Mouse (Mus musculus): Measurements from ENCODE around the gene Dhdds. TPM values are rescaled to one million over a fixed set of nuclear protein-coding genes. Genes with fewer than 3 reads are reported as not detected.

Gene Dhdds
- polyA plus RNA-seq, 1 experiment = 30.2 TPM

DNA sequence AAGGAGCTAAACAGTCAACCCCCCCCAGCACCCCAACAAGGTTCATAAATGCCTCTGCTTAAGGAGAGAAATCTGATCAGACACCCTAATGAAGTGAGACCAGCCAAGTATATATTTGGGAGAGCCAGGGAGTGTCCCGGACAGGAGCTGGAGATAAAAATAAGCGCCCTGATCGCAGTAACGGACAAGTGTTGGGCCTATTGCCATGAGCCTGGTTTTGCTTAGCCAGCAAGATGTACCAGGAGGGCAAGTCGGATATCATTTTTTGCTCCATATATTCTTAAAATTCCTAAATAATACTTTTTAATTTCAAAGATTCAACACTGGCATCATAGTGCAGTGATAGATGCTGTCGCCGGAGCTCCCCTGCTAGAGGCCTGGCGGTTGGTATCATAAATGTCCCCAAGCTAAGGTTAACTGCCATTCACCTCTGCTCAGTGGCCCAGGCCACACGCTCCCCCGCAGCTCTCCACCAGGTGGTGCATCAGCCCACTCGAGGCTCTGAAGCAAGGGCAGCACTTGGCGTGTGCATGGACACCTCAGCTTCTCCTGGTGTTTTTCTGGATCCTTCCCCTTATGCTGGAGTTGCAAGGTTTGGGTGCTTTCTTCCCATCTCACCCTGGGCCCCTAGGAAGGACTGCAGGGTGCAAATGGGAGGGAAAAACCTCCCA is 12.3 kb upstream of the Dhdds start:
- no peak overlapping the region for H3K27ac ChIP-seq (ENCODE audit: control insufficient read depth, insufficient read depth, low read depth, low read length, poor library complexity)
- TF ChIP-seq POLR2A (IDR thresholded peaks at IDR 0.05; ENCODE audit: borderline replicate concordance, control insufficient read depth, low read depth, low read length) (no peak), CTCF (IDR thresholded peaks at IDR 0.05; ENCODE audit: control insufficient read depth, insufficient read depth, low read length) (peak; percentile 66)
- 55% methylated on average over 12 of the region's 12 CpGs for WGBS
- no peaks in the 10 kb centered on the region; the same call in 1 of the 2 replicates for H3K4me1 ChIP-seq (ENCODE audit: control insufficient read depth, insufficient read depth, low read length)
- peak overlapping the region; percentile 11 for H3K4me3 ChIP-seq (replicated peaks; ENCODE audit: control insufficient read depth, low read depth, low read length)

DNA sequence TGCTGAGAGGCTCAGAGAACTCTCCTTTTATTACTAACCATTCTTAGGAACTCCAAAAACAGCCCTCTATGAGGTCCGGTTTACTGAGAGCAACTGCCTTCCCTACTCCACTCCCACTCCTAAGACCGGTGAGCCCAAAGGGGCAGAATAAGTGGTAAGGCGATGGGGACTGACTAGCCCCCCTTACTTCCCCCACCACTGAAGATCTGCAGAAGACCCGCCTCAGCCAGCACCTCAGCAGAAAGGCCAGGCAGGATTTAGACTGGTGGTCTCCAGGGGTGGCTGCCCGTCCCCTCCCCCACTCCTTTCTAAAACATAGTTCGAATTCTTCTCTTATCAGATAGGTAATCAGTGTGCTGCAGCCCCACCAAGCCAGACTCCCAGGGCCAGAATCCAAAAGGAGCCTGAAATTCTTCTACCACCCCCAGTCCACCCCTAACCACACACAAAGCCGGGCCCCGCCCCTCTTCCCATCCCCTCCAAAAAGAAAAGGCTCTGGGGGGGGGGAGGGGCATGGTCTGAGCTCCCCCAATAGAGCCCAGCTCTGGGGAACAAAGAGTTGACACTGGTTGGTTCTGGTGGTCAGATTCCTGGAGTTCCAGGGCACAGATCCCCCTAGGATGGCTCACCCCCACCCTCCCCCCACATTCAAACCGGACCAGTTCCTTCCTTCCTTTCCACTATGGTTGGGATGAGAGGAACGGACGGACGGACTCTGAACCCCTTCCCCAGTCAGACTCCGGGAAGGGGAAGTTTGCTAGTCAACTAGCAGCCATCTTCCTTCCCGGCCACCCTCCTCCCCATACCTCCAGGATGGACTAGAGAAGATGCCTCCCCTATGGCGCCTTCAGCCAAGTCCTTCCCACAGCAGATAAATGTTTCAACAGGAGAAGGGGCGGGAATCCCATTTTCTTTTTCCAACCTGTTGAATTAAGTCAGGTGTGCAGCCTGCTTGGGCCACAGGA is 11.0 kb upstream of the Dhdds start:
- peak overlapping the region; percentile 60 for H3K27ac ChIP-seq (ENCODE audit: control insufficient read depth, insufficient read depth, low read depth, low read length, poor library complexity)
- no peaks in the 10 kb centered on the region; the same call in 1 of the 2 replicates for H3K4me1 ChIP-seq (ENCODE audit: control insufficient read depth, insufficient read depth, low read length)
- H3K4me3 ChIP-seq (replicated peaks; ENCODE audit: control insufficient read depth, low read depth, low read length) = peak overlapping the region; percentile 70
- WGBS = 15% methylated on average over 16 of the region's 16 CpGs
- TF ChIP-seq CTCF (IDR thresholded peaks at IDR 0.05; ENCODE audit: control insufficient read depth, insufficient read depth, low read length) (no peak), POLR2A (IDR thresholded peaks at IDR 0.05; ENCODE audit: borderline replicate concordance, control insufficient read depth, low read depth, low read length) (no peak)

GRCm38 (mm10) chr4:134009709-134010108 is 9.0 kb upstream of the Dhdds start:
- WGBS = 67% methylated on average over 6 of the region's 6 CpGs
- no peak for TF ChIP-seq CTCF (IDR thresholded peaks at IDR 0.05; ENCODE audit: control insufficient read depth, insufficient read depth, low read length)
- no peak for TF ChIP-seq POLR2A (IDR thresholded peaks at IDR 0.05; ENCODE audit: borderline replicate concordance, control insufficient read depth, low read depth, low read length)
- Histone ChIP-seq H3K27ac (ENCODE audit: control insufficient read depth, insufficient read depth, low read depth, low read length, poor library complexity) (no peak overlapping the region), H3K4me3 (replicated peaks; ENCODE audit: control insufficient read depth, low read depth, low read length) (no peak overlapping the region), H3K4me1 (ENCODE audit: control insufficient read depth, insufficient read depth, low read length) (no peaks in the 10 kb centered on the region; the same call in 1 of the 2 replicates)

DNA sequence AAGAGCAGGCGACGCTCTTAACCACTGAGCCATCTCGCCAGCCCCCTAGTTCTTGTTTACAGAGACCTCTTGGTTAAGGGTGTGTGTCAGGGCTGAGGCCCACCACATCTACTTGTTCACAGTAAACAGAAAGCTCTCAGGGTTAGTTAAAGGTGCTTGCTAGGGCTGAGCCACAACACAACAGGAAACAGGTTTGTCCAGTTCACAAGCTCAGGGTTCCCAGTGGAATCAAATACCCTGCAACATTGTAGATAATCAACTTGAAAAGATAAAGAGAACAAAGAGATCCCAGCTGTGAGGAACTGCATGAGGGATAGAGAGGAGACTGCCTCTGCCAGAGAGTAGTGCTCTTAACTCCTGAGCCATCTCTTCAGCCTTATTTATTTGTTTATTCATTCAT is 6.1 kb upstream of the Dhdds start:
- Histone ChIP-seq H3K4me1 (ENCODE audit: control insufficient read depth, insufficient read depth, low read length) (no peaks in the 10 kb centered on the region; the same call in 1 of the 2 replicates), H3K4me3 (replicated peaks; ENCODE audit: control insufficient read depth, low read depth, low read length) (no peak overlapping the region), H3K27ac (ENCODE audit: control insufficient read depth, insufficient read depth, low read depth, low read length, poor library complexity) (no peak overlapping the region)
- TF ChIP-seq POLR2A (IDR thresholded peaks at IDR 0.05; ENCODE audit: borderline replicate concordance, control insufficient read depth, low read depth, low read length) (no peak), CTCF (IDR thresholded peaks at IDR 0.05; ENCODE audit: control insufficient read depth, insufficient read depth, low read length) (no peak)
- WGBS = 85% methylated on average over 3 of the region's 3 CpGs

GRCm38 (mm10) chr4:134005581-134006358 is 5.1 kb upstream of the Dhdds start:
- TF ChIP-seq CTCF (IDR thresholded peaks at IDR 0.05; ENCODE audit: control insufficient read depth, insufficient read depth, low read length) (no peak), POLR2A (IDR thresholded peaks at IDR 0.05; ENCODE audit: borderline replicate concordance, control insufficient read depth, low read depth, low read length) (no peak)
- no peak overlapping the region for H3K27ac ChIP-seq (ENCODE audit: control insufficient read depth, insufficient read depth, low read depth, low read length, poor library complexity)
- no peaks in the 10 kb centered on the region; the same call in 1 of the 2 replicates for H3K4me1 ChIP-seq (ENCODE audit: control insufficient read depth, insufficient read depth, low read length)
- 34% methylated on average over 12 of the region's 12 CpGs for WGBS
- no peak overlapping the region for H3K4me3 ChIP-seq (replicated peaks; ENCODE audit: control insufficient read depth, low read depth, low read length)

GRCm38 (mm10) chr4:134002903-134003302 is 2.2 kb upstream of the Dhdds start:
- H3K4me3 ChIP-seq (replicated peaks; ENCODE audit: control insufficient read depth, low read depth, low read length) = no peak overlapping the region
- H3K4me1 ChIP-seq (ENCODE audit: control insufficient read depth, insufficient read depth, low read length) = no peaks in the 10 kb centered on the region; the same call in 1 of the 2 replicates
- TF ChIP-seq CTCF (IDR thresholded peaks at IDR 0.05; ENCODE audit: control insufficient read depth, insufficient read depth, low read length) (no peak), POLR2A (IDR thresholded peaks at IDR 0.05; ENCODE audit: borderline replicate concordance, control insufficient read depth, low read depth, low read length) (no peak)
- 80% methylated on average over 5 of the region's 5 CpGs for WGBS
- H3K27ac ChIP-seq (ENCODE audit: control insufficient read depth, insufficient read depth, low read depth, low read length, poor library complexity) = no peak overlapping the region

DNA sequence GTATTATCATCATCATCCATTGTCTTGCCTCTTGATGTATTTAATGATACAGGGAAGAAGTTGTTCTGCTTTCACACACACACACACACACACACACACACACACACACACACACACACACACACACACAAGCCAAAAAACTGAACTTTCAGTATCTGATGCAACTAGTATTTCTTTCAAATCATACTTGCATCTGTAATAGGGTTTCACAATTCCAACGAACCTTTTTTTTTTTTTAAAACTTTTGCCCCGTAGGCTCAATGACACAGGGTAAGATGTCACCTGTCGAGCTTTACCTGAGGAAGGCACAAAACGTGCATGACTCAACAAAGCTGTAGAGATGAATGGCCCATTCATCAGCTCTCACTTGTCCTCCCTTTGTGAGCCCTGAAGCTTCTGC is 1.5 kb upstream of the Dhdds start:
- WGBS = 48% methylated on average over 4 of the region's 4 CpGs
- H3K27ac ChIP-seq (ENCODE audit: control insufficient read depth, insufficient read depth, low read depth, low read length, poor library complexity) = no peak overlapping the region
- no peaks in the 10 kb centered on the region; the same call in 1 of the 2 replicates for H3K4me1 ChIP-seq (ENCODE audit: control insufficient read depth, insufficient read depth, low read length)
- TF ChIP-seq CTCF (IDR thresholded peaks at IDR 0.05; ENCODE audit: control insufficient read depth, insufficient read depth, low read length) (no peak), POLR2A (IDR thresholded peaks at IDR 0.05; ENCODE audit: borderline replicate concordance, control insufficient read depth, low read depth, low read length) (no peak)
- H3K4me3 ChIP-seq (replicated peaks; ENCODE audit: control insufficient read depth, low read depth, low read length) = no peak overlapping the region
